Mouse (Mus musculus): ENCODE results near the gene Raly. TPM values are rescaled to one million over a fixed set of nuclear protein-coding genes. Genes with fewer than 3 reads are reported as not detected.

Raly gene
- polyA plus RNA-seq, 1 experiment from 2014 or later = 55.0 TPM

GRCm38 (mm10) chr2:154789977-154790655 is 780 bp upstream of the Raly start:
- WGBS = 8% methylated on average over 14 of the region's 14 CpGs
- DNase-seq (ENCODE audit: low spot score) = no peak

GRCm38 (mm10) chr2:154791661-154792642 is 1.1 kb downstream of the Raly start:
- peak overlapping the region; percentile 99 for H3K27ac ChIP-seq
- no peaks in the 10 kb centered on the region for H3K9me3 ChIP-seq (replicated peaks)
- peaks cover 35% of the 10 kb centered on the region for H3K4me1 ChIP-seq
- H3K4me3 ChIP-seq = peak overlapping the region; percentile 92
- peaks cover 21% of the 10 kb centered on the region for H3K36me3 ChIP-seq
- H3K27me3 ChIP-seq (ENCODE audit: low read depth, poor library complexity, severe bottlenecking) = no peaks in the 10 kb centered on the region
- DNase-seq (ENCODE audit: low spot score) = peak; percentile 75
- WGBS = under 1% methylated on average over 65 of the region's 67 CpGs

More at GRCm38 (mm10) chr2:154789977-154790655, 780 bp upstream of the Raly start:
- H3K36me3 ChIP-seq = peaks cover 9% of the 10 kb centered on the region
- peaks cover 45% of the 10 kb centered on the region for H3K4me1 ChIP-seq
- no peaks in the 10 kb centered on the region for H3K9me3 ChIP-seq (replicated peaks)
- peak overlapping the region; percentile 92 for H3K4me3 ChIP-seq
- H3K27me3 ChIP-seq (ENCODE audit: low read depth, poor library complexity, severe bottlenecking) = no peaks in the 10 kb centered on the region
- peak overlapping the region; percentile 99 for H3K27ac ChIP-seq

DNA sequence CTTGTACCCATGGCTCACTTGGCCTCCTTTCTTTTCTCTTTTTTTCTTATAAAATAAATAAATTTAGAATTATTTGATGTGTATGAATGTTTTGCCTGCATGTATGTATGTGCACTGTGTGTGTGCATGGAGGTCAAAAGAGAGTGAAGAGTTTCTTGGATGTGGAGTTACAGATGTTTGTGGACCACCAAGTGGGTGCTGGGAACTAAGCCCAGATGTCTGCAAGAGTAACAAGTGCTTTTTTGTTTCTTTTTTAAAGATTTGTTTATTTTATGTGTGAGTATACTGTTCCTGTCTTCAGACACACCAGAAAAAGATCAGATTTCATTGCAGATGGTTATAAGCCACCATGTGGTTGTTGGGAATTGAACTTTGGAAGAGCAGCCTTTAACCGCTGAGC is 12.5 kb downstream of the Raly start:
- H3K27ac ChIP-seq = no peak overlapping the region
- H3K36me3 ChIP-seq = peaks cover 21% of the 10 kb centered on the region
- H3K9me3 ChIP-seq (replicated peaks) = no peaks in the 10 kb centered on the region
- H3K4me1 ChIP-seq = peaks cover 18% of the 10 kb centered on the region
- H3K27me3 ChIP-seq (ENCODE audit: low read depth, poor library complexity, severe bottlenecking) = no peaks in the 10 kb centered on the region
- DNase-seq (ENCODE audit: low spot score) = no peak
- WGBS = 100% methylated on average over 1 of the region's 1 CpGs
- no peak overlapping the region for H3K4me3 ChIP-seq

DNA sequence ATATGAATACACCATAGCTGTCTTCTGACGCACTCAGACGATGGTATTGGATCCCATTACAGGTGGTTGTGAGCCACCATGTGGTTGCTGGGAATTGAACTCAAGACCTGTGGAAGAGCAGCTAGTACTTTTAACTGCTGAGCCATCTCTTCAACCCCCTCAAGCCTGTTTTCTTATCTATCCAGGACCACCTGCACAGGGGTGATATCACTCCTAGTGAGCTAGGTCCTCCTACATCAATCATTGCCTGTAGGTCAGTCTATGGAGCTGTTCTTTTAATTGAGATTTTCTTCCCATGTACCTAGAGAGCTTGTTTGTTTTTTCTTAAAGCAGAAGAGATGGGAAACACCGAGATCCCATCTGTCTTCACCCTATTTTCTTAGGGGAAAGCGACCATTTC is 12.9 kb downstream of the Raly start:
- no peak for DNase-seq (ENCODE audit: low spot score)
- Histone ChIP-seq H3K27ac (no peak overlapping the region), H3K9me3 (replicated peaks) (no peaks in the 10 kb centered on the region), H3K27me3 (ENCODE audit: low read depth, poor library complexity, severe bottlenecking) (no peaks in the 10 kb centered on the region), H3K4me1 (peaks cover 18% of the 10 kb centered on the region), H3K36me3 (peaks cover 18% of the 10 kb centered on the region), H3K4me3 (no peak overlapping the region)
- WGBS = 76% methylated on average over 4 of the region's 4 CpGs

DNA sequence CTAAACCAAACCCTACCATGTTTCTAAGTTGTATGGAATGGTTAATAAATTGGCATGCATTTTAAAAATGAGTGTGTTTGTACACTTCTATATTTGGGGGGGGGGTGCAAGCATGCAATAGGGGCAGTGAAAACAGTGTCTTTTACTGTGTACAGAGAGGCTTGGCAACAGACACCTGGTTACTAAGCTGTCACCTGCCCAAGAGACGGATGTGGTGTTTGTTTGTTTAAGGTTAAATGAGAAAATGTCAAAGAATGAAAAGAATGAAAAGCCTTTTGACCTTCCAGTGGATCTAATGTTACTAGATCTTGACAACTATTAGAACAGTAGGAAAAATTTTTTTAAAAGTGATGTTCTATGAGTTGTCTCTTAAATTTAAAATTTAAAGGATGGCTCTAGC is 16.8 kb downstream of the Raly start:
- Histone ChIP-seq H3K4me1 (peaks cover 17% of the 10 kb centered on the region), H3K27ac (no peak overlapping the region), H3K4me3 (no peak overlapping the region), H3K9me3 (replicated peaks) (no peaks in the 10 kb centered on the region), H3K27me3 (ENCODE audit: low read depth, poor library complexity, severe bottlenecking) (no peaks in the 10 kb centered on the region), H3K36me3 (no peaks in the 10 kb centered on the region)
- WGBS = 78% methylated on average over 1 of the region's 1 CpGs
- DNase-seq (ENCODE audit: low spot score) = no peak

- H3K4me3 ChIP-seq = no peak overlapping the region
- DNase-seq (ENCODE audit: low spot score) = no peak
- H3K9me3 ChIP-seq (replicated peaks) = no peaks in the 10 kb centered on the region
- H3K4me1 ChIP-seq = peaks cover 2% of the 10 kb centered on the region
- H3K27me3 ChIP-seq (ENCODE audit: low read depth, poor library complexity, severe bottlenecking) = no peaks in the 10 kb centered on the region
- H3K27ac ChIP-seq = no peak overlapping the region
- 95% methylated on average over 1 of the region's 1 CpGs for WGBS
- no peaks in the 10 kb centered on the region for H3K36me3 ChIP-seq
These were observed 18.3 kb downstream of the Raly start for GRCm38 (mm10) chr2:154809107-154809762.

- Histone ChIP-seq H3K9me3 (replicated peaks) (no peaks in the 10 kb centered on the region), H3K4me3 (no peak overlapping the region), H3K27me3 (ENCODE audit: low read depth, poor library complexity, severe bottlenecking) (no peaks in the 10 kb centered on the region), H3K36me3 (no peaks in the 10 kb centered on the region), H3K27ac (no peak overlapping the region), H3K4me1 (no peaks in the 10 kb centered on the region)
- WGBS = 83% methylated on average over 1 of the region's 1 CpGs
- no peak for DNase-seq (ENCODE audit: low spot score)
These were observed 19.9 kb downstream of the Raly start for GRCm38 (mm10) chr2:154810821-154811220.

GRCm38 (mm10) chr2:154813426-154813825 is 22.5 kb downstream of the Raly start:
- H3K9me3 ChIP-seq (replicated peaks) = no peaks in the 10 kb centered on the region
- H3K36me3 ChIP-seq = no peaks in the 10 kb centered on the region
- peaks cover 6% of the 10 kb centered on the region for H3K4me1 ChIP-seq
- DNase-seq (ENCODE audit: low spot score) = no peak
- no peak overlapping the region for H3K4me3 ChIP-seq
- no peak overlapping the region for H3K27ac ChIP-seq
- no peaks in the 10 kb centered on the region for H3K27me3 ChIP-seq (ENCODE audit: low read depth, poor library complexity, severe bottlenecking)
- WGBS = 92% methylated on average over 2 of the region's 2 CpGs

- no peak for DNase-seq (ENCODE audit: low spot score)
- no peak overlapping the region for H3K4me3 ChIP-seq
- H3K27ac ChIP-seq = no peak overlapping the region
- H3K36me3 ChIP-seq = peaks cover 9% of the 10 kb centered on the region
- peaks cover 6% of the 10 kb centered on the region for H3K4me1 ChIP-seq
- WGBS = 76% methylated on average over 3 of the region's 3 CpGs
- no peaks in the 10 kb centered on the region for H3K27me3 ChIP-seq (ENCODE audit: low read depth, poor library complexity, severe bottlenecking)
- no peaks in the 10 kb centered on the region for H3K9me3 ChIP-seq (replicated peaks)
These were observed 26.2 kb downstream of the Raly start for GRCm38 (mm10) chr2:154817089-154817488.

DNA sequence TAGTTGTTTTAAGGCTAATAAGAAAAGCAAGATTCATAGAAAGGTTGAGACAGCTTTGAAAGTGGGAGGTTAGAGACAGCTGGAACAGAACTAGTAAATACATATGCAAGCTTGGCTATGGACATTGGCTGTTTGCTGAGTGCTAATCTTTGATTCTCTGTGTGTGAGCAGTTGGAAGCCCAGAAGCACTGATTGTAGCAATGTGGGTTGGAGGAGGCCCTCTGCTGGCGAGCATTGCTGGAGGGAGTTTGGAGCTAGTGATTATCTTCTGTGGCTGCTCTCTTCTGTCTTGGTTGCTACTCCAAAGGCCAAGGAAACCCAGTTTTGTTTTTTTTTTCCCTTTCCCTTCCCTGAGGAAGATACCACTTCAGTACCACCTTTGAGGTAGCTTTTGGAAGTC is 26.9 kb downstream of the Raly start:
- 42% methylated on average over 1 of the region's 1 CpGs for WGBS
- Histone ChIP-seq H3K9me3 (replicated peaks) (no peaks in the 10 kb centered on the region), H3K27ac (no peak overlapping the region), H3K36me3 (peaks cover 15% of the 10 kb centered on the region), H3K27me3 (ENCODE audit: low read depth, poor library complexity, severe bottlenecking) (no peaks in the 10 kb centered on the region), H3K4me1 (peaks cover 6% of the 10 kb centered on the region), H3K4me3 (no peak overlapping the region)
- no peak for DNase-seq (ENCODE audit: low spot score)

DNA sequence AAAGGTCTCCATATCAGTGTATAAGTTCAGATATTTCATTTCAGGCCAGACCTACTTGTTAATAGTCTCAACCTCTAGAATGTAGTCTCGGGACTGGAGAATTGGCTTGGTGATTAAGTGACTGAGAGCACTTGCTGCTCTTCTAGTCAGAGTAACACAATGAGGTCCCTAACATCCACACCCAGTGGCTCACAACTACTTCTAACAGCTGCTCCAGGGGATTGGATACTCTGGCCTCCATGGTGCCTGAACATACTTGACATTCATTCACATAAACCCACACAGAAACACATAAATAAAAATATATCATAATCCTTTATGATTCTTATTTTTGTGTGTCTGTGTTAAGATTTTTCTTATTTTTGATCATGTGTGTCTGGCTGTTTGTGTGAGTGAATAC is 27.7 kb downstream of the Raly start:
- no peaks in the 10 kb centered on the region for H3K9me3 ChIP-seq (replicated peaks)
- no peaks in the 10 kb centered on the region for H3K27me3 ChIP-seq (ENCODE audit: low read depth, poor library complexity, severe bottlenecking)
- H3K36me3 ChIP-seq = peaks cover 15% of the 10 kb centered on the region
- H3K4me1 ChIP-seq = peaks cover 6% of the 10 kb centered on the region
- H3K27ac ChIP-seq = no peak overlapping the region
- no peak overlapping the region for H3K4me3 ChIP-seq
- no peak for DNase-seq (ENCODE audit: low spot score)
- 84% methylated on average over 1 of the region's 1 CpGs for WGBS

DNA sequence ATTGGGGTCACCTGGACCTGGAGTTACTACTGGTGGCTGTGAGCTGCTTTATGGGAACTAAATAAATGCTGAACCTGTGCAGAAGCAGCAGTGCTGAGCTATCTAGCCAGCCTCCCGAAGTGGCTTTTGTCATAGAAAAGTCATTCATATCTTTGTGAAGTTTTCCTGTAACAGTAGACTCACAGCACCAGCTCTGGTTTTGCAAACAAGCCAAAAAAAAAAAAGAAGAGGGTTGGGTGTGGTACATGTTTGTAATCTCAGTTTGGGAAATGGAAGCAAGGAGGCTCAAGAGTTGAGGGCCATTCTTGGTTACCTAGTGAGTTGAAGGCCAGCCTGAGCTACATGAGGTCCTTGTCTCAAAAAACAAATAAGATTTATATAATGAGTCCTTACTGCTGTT is 29.4 kb downstream of the Raly start:
- 80% methylated on average over 1 of the region's 1 CpGs for WGBS
- no peak for DNase-seq (ENCODE audit: low spot score)
- Histone ChIP-seq H3K4me1 (peaks cover 6% of the 10 kb centered on the region), H3K36me3 (peaks cover 15% of the 10 kb centered on the region), H3K27ac (no peak overlapping the region), H3K27me3 (ENCODE audit: low read depth, poor library complexity, severe bottlenecking) (no peaks in the 10 kb centered on the region), H3K9me3 (replicated peaks) (no peaks in the 10 kb centered on the region), H3K4me3 (no peak overlapping the region)

All from limb, embryonic 10.5 days (tissue).